In the genomic region with DNA sequence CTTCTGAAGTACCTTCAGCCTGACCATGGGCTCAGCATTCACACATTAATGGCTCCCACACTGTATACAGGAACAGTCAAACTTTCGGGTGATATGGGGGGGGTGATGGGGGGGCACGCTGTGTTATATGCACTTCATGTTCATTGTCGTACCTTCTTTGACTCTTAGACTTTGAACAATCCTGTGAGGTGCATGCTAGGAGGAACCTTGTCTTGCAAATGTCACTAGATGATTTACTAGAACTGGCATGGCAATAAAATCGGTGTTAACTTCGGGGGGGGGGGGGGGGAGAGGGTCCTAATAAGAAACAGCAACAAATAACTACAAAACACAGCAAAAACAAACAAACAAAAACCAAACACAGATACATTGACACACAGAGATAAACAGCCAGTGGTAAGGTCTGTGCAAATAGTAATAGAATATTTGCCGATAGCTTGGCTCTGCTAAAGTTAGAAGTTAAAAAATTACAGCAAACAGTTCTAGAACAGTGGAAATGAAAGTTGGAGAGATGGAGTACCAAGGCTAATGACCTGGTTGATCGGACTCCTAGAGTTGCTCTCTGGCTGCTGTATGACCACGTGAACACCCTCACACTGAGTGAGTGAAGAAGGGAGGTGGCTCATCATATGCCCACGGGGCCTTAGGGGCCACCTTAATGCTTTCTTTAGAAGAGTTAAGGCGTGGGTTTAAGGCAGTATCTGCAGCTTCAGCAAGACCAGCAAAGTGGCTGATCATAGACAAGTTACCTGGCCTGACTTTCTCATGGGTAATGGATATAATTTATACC, we compare ENCODE assay signal across 21 mouse cellular contexts. TPM values are rescaled to one million over a fixed set of nuclear protein-coding genes. Genes with fewer than 3 reads are reported as not detected.
DNase-seq lines count a peak whose midpoint lies in the region; ATAC-seq and TF ChIP-seq lines count a peak whose summit lies in the region.
"Had no signal": no experiment of that assay in that cellular context is flagged by ENCODE, and none has a peak within 500 bp of the region (broad histone marks: within the 10 kb centered on the region; RNA-seq: fewer than 3 reads in every experiment).

No protein-coding gene starts in this region.

- no peak overlapping the region for H3K4me2 ChIP-seq in heart, embryonic 12.5 days
- H3K4me2 ChIP-seq in kidney, embryonic 15.5 days, result no peak overlapping the region
- H3K4me2 ChIP-seq in kidney, postnatal 0 days (ENCODE audit: low read length), result no peak overlapping the region
- no peak overlapping the region for H3K4me2 ChIP-seq in midbrain, postnatal 0 days (ENCODE audit: low read depth, low read length, poor library complexity, severe bottlenecking)
- H3K4me2 ChIP-seq: forebrain, embryonic 13.5 days; heart, embryonic 15.5 days; hindbrain, embryonic 13.5 days had no signal

- no peaks in the 10 kb centered on the region for H3K9me3 ChIP-seq in heart, embryonic 12.5 days (replicated peaks)
- H3K9me3 ChIP-seq in kidney, embryonic 15.5 days (replicated peaks), result no peaks in the 10 kb centered on the region
- H3K9me3 ChIP-seq in kidney, postnatal 0 days (replicated peaks; ENCODE audit: low read length), result no peaks in the 10 kb centered on the region
- H3K9me3 ChIP-seq in midbrain, postnatal 0 days (ENCODE audit: low read length), result no peaks in the 10 kb centered on the region
- H3K9me3 ChIP-seq: embryonic facial prominence, embryonic 10.5 days; forebrain, embryonic 13.5 days; heart, embryonic 10.5 days; heart, embryonic 15.5 days; hindbrain, embryonic 13.5 days had no signal

- peak; percentile 51 for DNase-seq in heart, adult 11 months
- peak; percentile 75 for DNase-seq in kidney, adult 2 months
- no peak for DNase-seq in kidney, postnatal 0 days (ENCODE audit: low spot score)
- no peak for DNase-seq in midbrain, postnatal 0 days (ENCODE audit: low spot score)
- no peak for DNase-seq in left cerebral cortex, adult 11 months (ENCODE audit: low spot score)
- DNase-seq: cerebellum, adult 18-20 months; cerebellum, adult 9-11 months; cerebellum, postnatal 36 days; forebrain, postnatal 0 days; gastrocnemius, postnatal 36 days; heart, adult 18-20 months; heart, postnatal 14 days had no signal

- 88% methylated on average over 10 of the region's 10 CpGs for WGBS in heart, embryonic 12.5 days
- 47% methylated on average over 10 of the region's 10 CpGs for WGBS in kidney, adult 2 months
- 72% methylated on average over 10 of the region's 10 CpGs for WGBS in kidney, embryonic 15.5 days
- WGBS in kidney, postnatal 0 days, result 57% methylated on average over 10 of the region's 10 CpGs
- WGBS in midbrain, postnatal 0 days, result 94% methylated on average over 10 of the region's 10 CpGs

- H3K4me3 ChIP-seq in heart, embryonic 12.5 days, result no peak overlapping the region
- no peak overlapping the region for H3K4me3 ChIP-seq in kidney, adult 2 months (ENCODE audit: insufficient read depth, low read depth, low read length)
- no peak overlapping the region for H3K4me3 ChIP-seq in kidney, embryonic 15.5 days (replicated peaks)
- no peak overlapping the region for H3K4me3 ChIP-seq in kidney, postnatal 0 days (replicated peaks; ENCODE audit: low read depth, low read length)
- no peak overlapping the region for H3K4me3 ChIP-seq in midbrain, postnatal 0 days (ENCODE audit: low read depth, low read length)
- H3K4me3 ChIP-seq: embryonic facial prominence, embryonic 10.5 days; forebrain, embryonic 13.5 days; heart, embryonic 10.5 days; heart, embryonic 15.5 days; hindbrain, embryonic 13.5 days had no signal

- peaks cover 23% of the 10 kb centered on the region for H3K36me3 ChIP-seq in heart, embryonic 12.5 days
- no peaks in the 10 kb centered on the region for H3K36me3 ChIP-seq in kidney, adult 2 months (ENCODE audit: control insufficient read depth, insufficient read depth, low read length)
- H3K36me3 ChIP-seq in kidney, embryonic 15.5 days, result peaks cover 30% of the 10 kb centered on the region
- H3K36me3 ChIP-seq in kidney, postnatal 0 days (ENCODE audit: insufficient read depth, low read length), result 0 out of 2 replicates have a peak, but pooled peaks cover 5% of the 10 kb centered on the region
- peaks cover 2% of the 10 kb centered on the region for H3K36me3 ChIP-seq in midbrain, postnatal 0 days (ENCODE audit: insufficient read depth, low read length)

- H3K27me3 ChIP-seq in heart, embryonic 12.5 days (replicated peaks), result no peaks in the 10 kb centered on the region
- no peaks in the 10 kb centered on the region for H3K27me3 ChIP-seq in kidney, adult 2 months (replicated peaks; ENCODE audit: control insufficient read depth, insufficient read depth, low read length)
- no peaks in the 10 kb centered on the region for H3K27me3 ChIP-seq in kidney, embryonic 15.5 days
- no peaks in the 10 kb centered on the region for H3K27me3 ChIP-seq in kidney, postnatal 0 days (ENCODE audit: insufficient read depth, low read length)
- no peaks in the 10 kb centered on the region for H3K27me3 ChIP-seq in midbrain, postnatal 0 days (ENCODE audit: insufficient read depth, low read length)
- H3K27me3 ChIP-seq: forebrain, embryonic 13.5 days; heart, embryonic 15.5 days; hindbrain, embryonic 13.5 days; Patski had no signal

- peaks cover 9% of the 10 kb centered on the region for H3K4me1 ChIP-seq in heart, embryonic 12.5 days (replicated peaks)
- H3K4me1 ChIP-seq in kidney, adult 2 months (ENCODE audit: control insufficient read depth, insufficient read depth, low read length), result no peaks in the 10 kb centered on the region; the same call in 1 of the 2 replicates
- H3K4me1 ChIP-seq in kidney, embryonic 15.5 days, result no peaks in the 10 kb centered on the region
- H3K4me1 ChIP-seq in kidney, postnatal 0 days (replicated peaks; ENCODE audit: insufficient read depth, low read length), result no peaks in the 10 kb centered on the region
- H3K4me1 ChIP-seq in midbrain, postnatal 0 days (ENCODE audit: insufficient read depth, low read length), result no peaks in the 10 kb centered on the region

- ATAC-seq in heart, embryonic 12.5 days (ENCODE audit: insufficient number of reproducible peaks, low FRiP score), result no peak
- ATAC-seq in kidney, embryonic 15.5 days (replicated peaks; ENCODE audit: low FRiP score), result no peak
- peak; percentile 84; the same call in 1 of the 2 replicates for ATAC-seq in kidney, postnatal 0 days (replicated peaks; ENCODE audit: low FRiP score, low read depth)
- ATAC-seq in midbrain, postnatal 0 days (ENCODE audit: low FRiP score), result no peak
- ATAC-seq: activated CD4-positive, CD25-positive, alpha-beta regulatory T cell, adult 4 months; forebrain, embryonic 13.5 days; forebrain, postnatal 0 days; Patski had no signal

- no peak for TF ChIP-seq CTCF in kidney, adult 2 months (conservative IDR thresholded peaks at IDR 0.05; ENCODE audit: insufficient read depth, insufficient read length, low read depth, low read length)
- TF ChIP-seq CTCF in kidney, postnatal 0 days (IDR thresholded peaks at IDR 0.05; ENCODE audit: low read depth), result no peak
- no peak for TF ChIP-seq CTCF in midbrain, postnatal 0 days (IDR thresholded peaks at IDR 0.05)

- no peak for TF ChIP-seq POLR2A in kidney, adult 2 months (IDR thresholded peaks at IDR 0.05; ENCODE audit: low read depth, low read length)

- H3K27ac ChIP-seq in heart, embryonic 12.5 days (ENCODE audit: poor library complexity, severe bottlenecking), result no peak overlapping the region
- peak overlapping the region; percentile 85; the same call in 1 of the 2 replicates for H3K27ac ChIP-seq in kidney, adult 2 months (ENCODE audit: insufficient read depth, low read depth, low read length)
- H3K27ac ChIP-seq in kidney, embryonic 15.5 days, result no peak overlapping the region
- H3K27ac ChIP-seq in kidney, postnatal 0 days, result peak overlapping the region; percentile 42; the same call in 1 of the 2 replicates
- no peak overlapping the region for H3K27ac ChIP-seq in midbrain, postnatal 0 days (ENCODE audit: low read depth, low read length)
- H3K27ac ChIP-seq: embryonic facial prominence, embryonic 10.5 days; forebrain, embryonic 13.5 days; heart, embryonic 15.5 days; hindbrain, embryonic 13.5 days had no signal

- H3K9ac ChIP-seq in heart, embryonic 12.5 days, result no peak overlapping the region
- H3K9ac ChIP-seq in kidney, embryonic 15.5 days, result no peak overlapping the region
- no peak overlapping the region for H3K9ac ChIP-seq in kidney, postnatal 0 days (ENCODE audit: low read depth, low read length)
- H3K9ac ChIP-seq in midbrain, postnatal 0 days (replicated peaks; ENCODE audit: low read length, poor library complexity, severe bottlenecking), result no peak overlapping the region
- H3K9ac ChIP-seq: forebrain, embryonic 13.5 days; forebrain, postnatal 0 days; heart, embryonic 15.5 days; hindbrain, embryonic 13.5 days had no signal

RNA-seq across cellular contexts. Expression of a gene that starts 26.3 kb away (rescaled TPM):
- 248 and 252 TPM in 2 replicates for polyA plus RNA-seq in heart, embryonic 12.5 days (2016; fragmentation: Nextera tagmentation; extraction: Ambion mirVana)
- 65.2 and 80.8 TPM in 2 replicates for polyA plus RNA-seq in kidney, adult 2 months (2012; rRNA removed)
- 283 and 305 TPM in 2 replicates for polyA plus RNA-seq in kidney, embryonic 15.5 days (2015; fragmentation: Nextera tagmentation; extraction: Ambion mirVana)
- polyA plus RNA-seq in kidney, postnatal 0 days (2015; fragmentation: Nextera tagmentation; extraction: Ambion mirVana), result 255 and 275 TPM in 2 replicates
- 140 and 187 TPM in 2 replicates for total RNA-seq in midbrain, postnatal 0 days (2014; rRNA removed)
- polyA plus RNA-seq in midbrain, postnatal 0 days (2015; fragmentation: Nextera tagmentation; extraction: Ambion mirVana), result 147 and 151 TPM in 2 replicates

Comparison
In these comparisons a context has a peak if more than half of its experiments do, and no peak if none do; other contexts are left out.
1. DNase-seq: peak in heart, adult 11 months (single experiment) and kidney, adult 2 months (single experiment); none in kidney, postnatal 0 days (single experiment), midbrain, postnatal 0 days (single experiment) and left cerebral cortex, adult 11 months (single experiment).
2. H3K27ac ChIP-seq: peak in kidney, adult 2 months (single experiment) and kidney, postnatal 0 days (single experiment); none in heart, embryonic 12.5 days (single experiment), kidney, embryonic 15.5 days (single experiment) and midbrain, postnatal 0 days (single experiment).